Mouse (Mus musculus): ENCODE measurements at regions not wholly inside any gene's neighbourhood (a gene's known extent, or its start where the extent isn't known, plus 50 kb on each side); places are given as distances from the start of the nearest gene placed in this dataset.
"Not testable (repeated sequence)": the region's sequence is repeated elsewhere in the genome, so short reads cannot be mapped to it uniquely, and the experiment has no call there.

GRCm38 (mm10) chr2:116331801-116332200 is 266.2 kb upstream of the Meis2 start:
- no peak for DNase-seq (ENCODE audit: low spot score)
- 75% methylated on average over 3 of the region's 3 CpGs for WGBS
- Histone ChIP-seq H3K36me3 (ENCODE audit: insufficient read depth, low read length) (no peaks in the 10 kb centered on the region), H3K9ac (replicated peaks; ENCODE audit: low read depth) (no peak overlapping the region), H3K4me2 (replicated peaks; ENCODE audit: low read depth, low read length) (no peak overlapping the region), H3K4me3 (ENCODE audit: low read depth, low read length) (no peak overlapping the region), H3K27me3 (replicated peaks; ENCODE audit: insufficient read depth, low read length) (no peaks in the 10 kb centered on the region), H3K4me1 (ENCODE audit: insufficient read depth, low read depth, low read length) (no peaks in the 10 kb centered on the region), H3K9me3 (ENCODE audit: low read length) (no peaks in the 10 kb centered on the region), H3K27ac (ENCODE audit: low read length) (no peak overlapping the region)
- no peak for ATAC-seq
- TF ChIP-seq CTCF (IDR thresholded peaks at IDR 0.05) (no peak), EP300 (IDR thresholded peaks at IDR 0.05) (no peak)

- DNase-seq (ENCODE audit: low spot score), result peak; percentile 19
- Histone ChIP-seq H3K27me3 (replicated peaks; ENCODE audit: insufficient read depth, low read length) (no peaks in the 10 kb centered on the region), H3K9ac (replicated peaks; ENCODE audit: low read depth) (no peak overlapping the region), H3K4me3 (ENCODE audit: low read depth, low read length) (no peak overlapping the region), H3K27ac (ENCODE audit: low read length) (no peak overlapping the region), H3K4me2 (replicated peaks; ENCODE audit: low read depth, low read length) (no peak overlapping the region), H3K4me1 (ENCODE audit: insufficient read depth, low read depth, low read length) (no peaks in the 10 kb centered on the region), H3K9me3 (ENCODE audit: low read length) (no peaks in the 10 kb centered on the region), H3K36me3 (ENCODE audit: insufficient read depth, low read length) (no peaks in the 10 kb centered on the region)
- no peak for TF ChIP-seq CTCF (IDR thresholded peaks at IDR 0.05)
- no peak for TF ChIP-seq EP300 (IDR thresholded peaks at IDR 0.05)
- no peak for ATAC-seq
- 66% methylated on average over 14 of the region's 14 CpGs for WGBS
Measured at GRCm38 (mm10) chr2:116322039-116322770, 256.6 kb upstream of the Meis2 start.

GRCm38 (mm10) chr2:116299551-116299950 is 233.9 kb upstream of the Meis2 start:
- Histone ChIP-seq H3K27ac (ENCODE audit: low read length) (no peak overlapping the region), H3K4me1 (ENCODE audit: insufficient read depth, low read depth, low read length) (no peaks in the 10 kb centered on the region), H3K9ac (replicated peaks; ENCODE audit: low read depth) (no peak overlapping the region), H3K4me3 (ENCODE audit: low read depth, low read length) (no peak overlapping the region), H3K36me3 (ENCODE audit: insufficient read depth, low read length) (no peaks in the 10 kb centered on the region), H3K9me3 (ENCODE audit: low read length) (no peaks in the 10 kb centered on the region), H3K4me2 (replicated peaks; ENCODE audit: low read depth, low read length) (no peak overlapping the region), H3K27me3 (replicated peaks; ENCODE audit: insufficient read depth, low read length) (no peaks in the 10 kb centered on the region)
- ATAC-seq (no peak), DNase-seq (ENCODE audit: low spot score) (no peak)
- 80% methylated on average over 1 of the region's 1 CpGs for whole genome bisulfite sequencing
- no peak for TF ChIP-seq EP300 (IDR thresholded peaks at IDR 0.05)
- TF ChIP-seq CTCF (IDR thresholded peaks at IDR 0.05), result no peak

- ATAC-seq (no peak), DNase-seq (ENCODE audit: low spot score) (no peak)
- Histone ChIP-seq H3K4me1 (ENCODE audit: insufficient read depth, low read depth, low read length) (no peaks in the 10 kb centered on the region), H3K9me3 (ENCODE audit: low read length) (no peaks in the 10 kb centered on the region), H3K27me3 (replicated peaks; ENCODE audit: insufficient read depth, low read length) (no peaks in the 10 kb centered on the region), H3K36me3 (ENCODE audit: insufficient read depth, low read length) (no peaks in the 10 kb centered on the region), H3K4me3 (ENCODE audit: low read depth, low read length) (no peak overlapping the region), H3K27ac (ENCODE audit: low read length) (no peak overlapping the region), H3K4me2 (replicated peaks; ENCODE audit: low read depth, low read length) (no peak overlapping the region), H3K9ac (replicated peaks; ENCODE audit: low read depth) (no peak overlapping the region)
- 74% methylated on average over 7 of the region's 7 CpGs for WGBS
- TF ChIP-seq EP300 (IDR thresholded peaks at IDR 0.05) (no peak), CTCF (IDR thresholded peaks at IDR 0.05) (no peak)
Measured at GRCm38 (mm10) chr2:116289886-116290285, 224.2 kb upstream of the Meis2 start.

- H3K9ac ChIP-seq (replicated peaks; ENCODE audit: low read depth); H3K36me3 ChIP-seq (ENCODE audit: insufficient read depth, low read length); H3K4me1 ChIP-seq (ENCODE audit: insufficient read depth, low read depth, low read length); H3K27me3 ChIP-seq (replicated peaks; ENCODE audit: insufficient read depth, low read length); H3K27ac ChIP-seq (ENCODE audit: low read length); H3K4me2 ChIP-seq (replicated peaks; ENCODE audit: low read depth, low read length); ATAC-seq; H3K4me3 ChIP-seq (ENCODE audit: low read depth, low read length); DNase-seq (ENCODE audit: low spot score); H3K9me3 ChIP-seq (ENCODE audit: low read length): not testable (repeated sequence)
- 67% methylated on average over 3 of the region's 3 CpGs for WGBS
Measured at GRCm38 (mm10) chr2:116243191-116243590, 177.6 kb upstream of the Meis2 start.

GRCm38 (mm10) chr2:116236731-116237130 is 171.1 kb upstream of the Meis2 start:
- H3K36me3 ChIP-seq (ENCODE audit: insufficient read depth, low read length), result no peaks in the 10 kb centered on the region
- H3K4me1 ChIP-seq (ENCODE audit: insufficient read depth, low read depth, low read length), result no peaks in the 10 kb centered on the region
- DNase-seq (ENCODE audit: low spot score), result no peak
- H3K9me3 ChIP-seq (ENCODE audit: low read length), result no peaks in the 10 kb centered on the region
- no peak for TF ChIP-seq EP300 (IDR thresholded peaks at IDR 0.05)
- TF ChIP-seq CTCF (IDR thresholded peaks at IDR 0.05), result no peak
- no peaks in the 10 kb centered on the region for H3K27me3 ChIP-seq (replicated peaks; ENCODE audit: insufficient read depth, low read length)
- no peak overlapping the region for H3K4me3 ChIP-seq (ENCODE audit: low read depth, low read length)
- H3K4me2 ChIP-seq (replicated peaks; ENCODE audit: low read depth, low read length), result no peak overlapping the region
- no peak for ATAC-seq
- H3K27ac ChIP-seq (ENCODE audit: low read length), result no peak overlapping the region
- H3K9ac ChIP-seq (replicated peaks; ENCODE audit: low read depth), result no peak overlapping the region

- Histone ChIP-seq H3K4me1 (ENCODE audit: insufficient read depth, low read depth, low read length) (no peaks in the 10 kb centered on the region), H3K27me3 (replicated peaks; ENCODE audit: insufficient read depth, low read length) (no peaks in the 10 kb centered on the region), H3K9me3 (ENCODE audit: low read length) (no peaks in the 10 kb centered on the region), H3K36me3 (ENCODE audit: insufficient read depth, low read length) (no peaks in the 10 kb centered on the region), H3K4me3 (ENCODE audit: low read depth, low read length) (no peak overlapping the region), H3K9ac (replicated peaks; ENCODE audit: low read depth) (no peak overlapping the region), H3K4me2 (replicated peaks; ENCODE audit: low read depth, low read length) (no peak overlapping the region), H3K27ac (ENCODE audit: low read length) (no peak overlapping the region)
- ATAC-seq (no peak), DNase-seq (ENCODE audit: low spot score) (no peak)
- 56% methylated on average over 1 of the region's 1 CpGs for WGBS
- no peak for TF ChIP-seq EP300 (IDR thresholded peaks at IDR 0.05)
- no peak for TF ChIP-seq CTCF (IDR thresholded peaks at IDR 0.05)
Measured at GRCm38 (mm10) chr2:116232793-116233192, 167.2 kb upstream of the Meis2 start.
